Mouse (Mus musculus): ENCODE data around the gene Mdk.

Mdk gene

GRCm38 (mm10) chr2:91932160-91932711 is at the start of gene Mdk:
Gene Mdk, minus strand, starts transcription at chr2:91932297.
- no peak for DNase-seq (ENCODE audit: low spot score)

GRCm38 (mm10) chr2:91980830-91981229 is 48.7 kb upstream of the Mdk start:
- no peak for DNase-seq (ENCODE audit: low spot score)

DNA sequence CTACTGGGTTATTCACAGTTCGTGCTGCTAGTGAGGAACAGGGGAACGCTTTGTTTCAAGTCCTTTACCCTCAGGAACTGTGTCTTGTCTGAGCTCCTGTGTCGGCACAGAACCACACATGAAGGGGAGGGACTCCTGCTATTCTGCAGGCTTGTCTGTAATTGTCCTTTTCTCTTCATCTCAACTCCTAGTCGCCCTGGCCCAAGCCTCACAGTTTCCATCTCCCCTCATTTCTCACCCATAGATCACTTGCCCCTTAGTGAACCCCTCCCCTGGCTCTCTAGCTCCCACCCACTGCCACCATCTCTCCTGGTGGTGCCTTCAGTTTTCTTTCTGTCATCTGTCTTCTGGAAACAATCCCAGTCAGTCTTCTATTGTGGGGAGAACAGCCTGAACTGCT is 48.1 kb upstream of the Mdk start:
- DNase-seq (ENCODE audit: low spot score), result no peak

GRCm38 (mm10) chr2:91978547-91978946 is 46.5 kb upstream of the Mdk start:
- no peak for DNase-seq (ENCODE audit: low spot score)

DNA sequence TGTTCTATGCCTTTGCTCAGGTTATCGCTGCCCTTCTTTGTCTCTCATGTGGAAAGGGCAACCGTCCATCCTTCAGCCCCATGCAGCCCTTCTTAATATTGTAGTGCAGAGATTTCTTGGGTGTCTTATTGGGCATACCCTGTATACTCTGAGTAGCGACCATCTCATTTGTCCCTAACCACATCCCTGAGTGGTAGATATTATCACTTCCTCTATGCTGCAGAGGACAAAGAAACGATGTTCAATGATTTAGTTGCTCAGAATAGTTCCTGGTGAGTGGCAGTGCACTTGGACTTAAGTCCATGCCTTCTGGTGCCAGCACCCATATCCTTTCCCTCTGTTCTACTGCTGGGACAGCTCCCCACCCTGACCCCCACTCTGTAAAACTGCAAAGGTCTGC is 45.9 kb upstream of the Mdk start:
- DNase-seq (ENCODE audit: low spot score), result no peak

DNA sequence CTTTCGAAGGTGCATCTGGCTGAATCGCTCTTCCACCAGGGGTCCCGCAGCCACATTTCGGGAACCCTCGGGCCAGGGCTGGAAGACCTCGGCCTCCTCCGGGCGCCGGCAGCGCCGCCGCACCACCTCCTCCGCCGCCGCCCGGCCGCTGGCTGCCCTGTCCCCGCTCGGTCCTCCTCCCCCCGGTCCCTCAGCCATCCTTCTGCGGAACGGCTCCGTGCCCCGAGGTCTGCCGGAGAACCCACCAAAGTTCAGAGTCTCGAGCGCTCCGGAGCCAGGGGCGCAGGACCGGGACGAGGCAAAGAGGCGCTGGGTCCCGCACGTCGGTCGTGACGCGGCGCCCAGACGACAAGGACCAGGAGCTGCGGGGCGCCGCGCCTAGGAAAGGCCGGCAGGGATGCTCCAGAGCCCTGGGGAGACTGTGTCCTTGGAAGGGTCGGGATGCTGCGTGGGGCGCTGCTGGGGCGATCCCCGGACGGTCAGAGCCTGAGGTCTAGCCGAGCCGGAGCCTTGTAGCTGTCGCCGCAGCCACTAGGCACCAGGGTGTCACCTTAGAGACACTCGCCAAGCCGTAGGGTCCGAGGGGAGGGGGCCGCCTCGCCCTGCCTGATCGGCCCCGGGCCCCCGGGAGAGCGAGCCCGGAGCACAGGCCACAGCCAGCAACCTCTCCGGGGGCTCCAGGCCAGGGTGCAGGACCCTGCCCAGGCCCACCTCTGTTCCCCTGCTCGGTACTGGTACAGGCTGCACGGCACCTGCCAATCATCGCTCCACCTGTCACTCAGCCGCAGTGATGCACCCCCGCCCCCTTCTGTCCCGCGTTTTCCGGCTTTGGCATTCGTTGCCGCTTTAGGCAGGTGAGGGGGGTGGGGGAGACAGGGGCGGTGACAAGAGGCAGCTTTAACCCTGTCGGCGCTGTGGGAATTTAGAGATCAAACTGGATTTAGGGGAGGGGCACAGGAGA is 43.8 kb upstream of the Mdk start, which contains the start of gene Dgkz:
Gene Dgkz, minus strand, starts transcription at position 284 of the 961 bp plus-strand sequence.
- no peak for DNase-seq (ENCODE audit: low spot score)

- no peak for DNase-seq (ENCODE audit: low spot score)
These were observed 41.5 kb upstream of the Mdk start for GRCm38 (mm10) chr2:91973416-91974135.

- no peak for DNase-seq (ENCODE audit: low spot score)
These were observed 40.0 kb upstream of the Mdk start for GRCm38 (mm10) chr2:91972121-91972566.

DNA sequence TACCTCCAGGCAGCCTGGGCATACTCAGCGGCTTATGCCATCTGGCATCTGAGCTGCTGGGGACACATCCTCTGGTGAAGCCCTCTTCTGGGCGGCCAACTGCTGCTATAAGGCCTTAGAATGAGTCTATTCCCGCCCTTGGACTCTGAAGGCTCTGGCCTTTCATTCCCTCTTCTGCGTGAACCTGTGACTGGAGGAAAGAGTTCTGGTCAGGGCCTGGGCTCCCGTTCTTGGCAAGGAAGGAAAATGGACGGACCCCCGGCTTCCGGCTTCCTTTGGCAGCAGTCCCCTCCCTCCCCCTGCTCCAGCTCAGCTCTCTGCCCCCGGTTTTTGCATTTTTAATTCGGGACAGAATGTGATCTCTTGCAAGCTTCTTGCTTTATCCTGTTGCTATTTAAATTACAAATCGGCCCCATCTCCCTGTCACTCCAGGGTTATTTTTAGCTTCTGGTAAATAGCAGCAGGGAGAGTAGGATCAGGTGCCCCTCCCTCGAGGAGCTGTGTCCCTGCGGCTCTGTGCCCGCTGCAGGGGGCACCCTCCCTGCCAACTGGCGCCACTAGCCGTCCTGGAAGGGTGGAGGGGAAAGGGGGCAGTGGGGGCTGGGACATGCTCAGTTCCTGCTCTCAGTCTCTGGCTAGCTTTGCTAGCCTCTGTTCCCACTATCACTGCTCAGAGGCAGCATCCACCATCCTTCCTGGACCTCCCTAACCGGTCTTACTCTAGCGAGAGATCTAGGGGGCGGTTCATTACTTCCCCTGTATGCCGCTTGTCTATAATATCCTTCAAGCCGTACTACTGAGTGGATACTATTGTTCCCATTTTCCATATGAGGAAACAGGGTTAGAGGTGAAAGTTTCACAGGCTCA is 39.4 kb upstream of the Mdk start:
- no peak for DNase-seq (ENCODE audit: low spot score)

GRCm38 (mm10) chr2:91967962-91968361 is 35.9 kb upstream of the Mdk start:
- no peak for DNase-seq (ENCODE audit: low spot score)

GRCm38 (mm10) chr2:91966367-91966766 is 34.3 kb upstream of the Mdk start:
- DNase-seq (ENCODE audit: low spot score), result no peak

GRCm38 (mm10) chr2:91965417-91965816 is 33.3 kb upstream of the Mdk start:
- DNase-seq (ENCODE audit: low spot score), result peak; percentile 75

- no peak for DNase-seq (ENCODE audit: low spot score)
These were observed 32.6 kb upstream of the Mdk start for GRCm38 (mm10) chr2:91964610-91965204.

GRCm38 (mm10) chr2:91963443-91963932 is 31.4 kb upstream of the Mdk start:
- peak; percentile 97 for DNase-seq (ENCODE audit: low spot score)

GRCm38 (mm10) chr2:91962864-91963401 is 30.8 kb upstream of the Mdk start:
- peak; percentile 40 for DNase-seq (ENCODE audit: low spot score)

GRCm38 (mm10) chr2:91961901-91962761 is 30.0 kb upstream of the Mdk start:
- no peak for DNase-seq (ENCODE audit: low spot score)

GRCm38 (mm10) chr2:91960459-91960858 is 28.4 kb upstream of the Mdk start:
- no peak for DNase-seq (ENCODE audit: low spot score)

DNA sequence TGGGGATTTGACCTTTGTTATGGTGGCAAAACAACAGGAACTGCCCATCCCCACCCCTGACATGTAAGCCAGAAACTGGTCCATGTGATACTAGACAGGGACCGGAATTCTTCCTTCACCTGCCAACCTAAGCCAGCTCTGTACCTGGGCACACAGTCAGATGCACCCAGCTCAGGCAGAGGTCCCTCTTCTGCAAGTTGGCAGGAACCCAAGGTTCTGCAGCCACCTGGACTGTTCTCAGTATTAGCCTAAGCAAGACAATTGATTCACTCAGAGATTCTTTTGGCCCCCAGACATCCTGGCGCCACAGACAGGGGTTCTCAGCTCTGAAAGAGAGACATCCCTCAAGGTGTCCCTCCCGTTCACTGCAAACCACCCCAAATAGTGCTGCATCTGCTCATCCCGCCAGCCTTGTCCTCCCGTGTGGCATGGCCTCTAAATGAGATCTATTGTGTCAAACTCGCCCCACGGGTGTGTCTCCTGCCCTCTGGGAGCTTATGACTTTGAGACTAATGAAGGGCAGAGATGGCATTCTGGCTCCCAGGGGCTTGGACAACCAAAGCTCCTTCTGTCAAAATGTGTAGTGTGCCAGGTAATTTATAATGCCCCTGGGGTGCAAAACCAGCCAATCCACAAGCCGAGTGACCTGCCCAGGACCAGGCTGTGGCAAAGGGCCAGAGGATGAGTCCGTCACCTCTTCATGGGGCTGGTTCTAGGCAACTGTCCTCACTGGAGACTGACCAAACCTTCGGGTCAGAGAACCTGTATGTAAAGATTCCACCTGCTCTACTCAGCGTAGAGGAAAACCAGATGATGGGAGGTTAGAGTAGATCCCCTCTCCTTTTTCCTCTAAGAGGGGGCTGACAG is 27.7 kb upstream of the Mdk start:
- no peak for DNase-seq (ENCODE audit: low spot score)
